ENCODE assay signal across 9 mouse cellular contexts in the genomic region with DNA sequence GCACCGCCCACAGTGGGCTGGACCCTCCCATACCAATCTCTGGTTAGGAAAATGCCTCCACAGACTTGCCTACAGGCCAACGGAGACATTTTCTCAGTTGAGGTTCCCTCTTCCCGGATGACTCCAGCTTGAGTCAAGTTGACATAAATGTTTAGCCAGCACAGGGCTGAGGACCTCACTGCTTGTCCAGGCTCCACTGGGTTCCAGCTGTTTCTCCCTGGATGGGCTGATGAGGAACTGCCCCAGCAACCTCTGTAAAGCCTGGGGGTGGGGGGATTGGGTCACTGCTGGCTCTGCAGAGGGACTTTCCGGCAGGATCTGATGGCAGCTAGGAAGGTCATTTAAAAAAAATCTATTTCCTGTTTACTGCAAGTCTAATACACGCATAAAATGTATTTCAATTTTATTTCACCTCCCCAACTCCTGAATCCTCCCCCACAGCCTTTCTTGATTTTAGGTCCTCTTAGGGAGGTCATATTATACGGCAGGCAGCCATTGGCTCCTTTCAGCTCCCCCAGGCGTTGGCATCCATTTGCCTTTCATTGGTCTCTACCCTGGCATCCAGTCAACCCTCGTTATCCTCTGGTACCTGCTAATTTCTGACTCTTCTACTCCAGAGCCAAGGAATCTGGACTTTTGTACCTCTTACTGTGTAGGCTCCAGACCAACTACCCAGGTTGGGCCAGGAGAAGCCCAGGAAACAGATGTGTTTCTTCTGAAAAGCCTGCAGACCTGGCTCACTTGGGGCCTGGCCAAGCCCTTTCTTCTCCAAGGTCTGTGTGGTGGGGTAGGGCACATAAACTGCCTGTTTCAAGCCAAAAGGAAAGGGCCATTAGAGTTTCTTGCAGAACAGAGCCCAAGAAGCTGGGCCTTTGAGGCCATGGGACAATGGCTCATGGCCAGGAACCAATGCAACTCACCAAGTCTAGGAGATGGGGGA. TPM values are rescaled to one million over a fixed set of nuclear protein-coding genes. Genes with fewer than 3 reads are reported as not detected.
DNase-seq lines count a peak whose midpoint lies in the region; ATAC-seq and TF ChIP-seq lines count a peak whose summit lies in the region.
"Had no signal": no experiment of that assay in that cellular context is flagged by ENCODE, and none has a peak within 500 bp of the region (broad histone marks: within the 10 kb centered on the region; RNA-seq: fewer than 3 reads in every experiment).

No protein-coding gene starts in this region.

- no peak overlapping the region for H3K9ac ChIP-seq in embryonic facial prominence, embryonic 14.5 days (ENCODE audit: low read depth, low read length)
- H3K9ac ChIP-seq in intestine, postnatal 0 days (ENCODE audit: low read depth, low read length): no peak overlapping the region
- H3K9ac ChIP-seq: heart, embryonic 15.5 days had no signal

- no peaks in the 10 kb centered on the region for H3K9me3 ChIP-seq in embryonic facial prominence, embryonic 14.5 days (ENCODE audit: control insufficient read depth, low read length)
- no peaks in the 10 kb centered on the region for H3K9me3 ChIP-seq in intestine, postnatal 0 days (ENCODE audit: control insufficient read depth)
- H3K9me3 ChIP-seq: heart, embryonic 15.5 days had no signal

- intact Hi-C loops in left cerebral cortex, postnatal 4 days (cut with DNase I): no loop called here
- intact Hi-C loops in left cerebral cortex, postnatal 36 days (cut with DNase I): no loop called here

- peaks cover 13% of the 10 kb centered on the region; the same call in 1 of the 2 replicates for H3K36me3 ChIP-seq in embryonic facial prominence, embryonic 14.5 days (ENCODE audit: control insufficient read depth, insufficient read depth, low read length)
- peaks cover 7% of the 10 kb centered on the region; the same call in 1 of the 2 replicates for H3K36me3 ChIP-seq in intestine, postnatal 0 days (ENCODE audit: control insufficient read depth, insufficient read depth)
- H3K36me3 ChIP-seq: heart, embryonic 15.5 days had no signal

- TF ChIP-seq CTCF in intestine, postnatal 0 days (IDR thresholded peaks at IDR 0.05; ENCODE audit: low read depth): no peak

- no peak overlapping the region for H3K4me3 ChIP-seq in embryonic facial prominence, embryonic 14.5 days (ENCODE audit: low read depth, low read length)
- H3K4me3 ChIP-seq in intestine, postnatal 0 days (ENCODE audit: low read depth, low read length): no peak overlapping the region
- H3K4me3 ChIP-seq: heart, embryonic 15.5 days had no signal

- no peaks in the 10 kb centered on the region for H3K27me3 ChIP-seq in embryonic facial prominence, embryonic 14.5 days (replicated peaks; ENCODE audit: control insufficient read depth, insufficient read depth, low read length)
- H3K27me3 ChIP-seq in intestine, postnatal 0 days (replicated peaks; ENCODE audit: control insufficient read depth, insufficient read depth, low read length): no peaks in the 10 kb centered on the region
- H3K27me3 ChIP-seq: heart, embryonic 15.5 days had no signal

- 0 out of 2 replicates have a peak overlapping the region, but pooled peaks have one; percentile 33 for H3K27ac ChIP-seq in embryonic facial prominence, embryonic 14.5 days (replicated peaks; ENCODE audit: low read depth, low read length)
- 0 out of 2 replicates have a peak overlapping the region, but pooled peaks have one; percentile 28 for H3K27ac ChIP-seq in intestine, postnatal 0 days (ENCODE audit: low read depth, low read length)
- H3K27ac ChIP-seq: heart, embryonic 15.5 days; macrophage had no signal

- no peaks in the 10 kb centered on the region for H3K4me1 ChIP-seq in embryonic facial prominence, embryonic 14.5 days (ENCODE audit: control insufficient read depth, insufficient read depth, low read length)
- no peaks in the 10 kb centered on the region for H3K4me1 ChIP-seq in intestine, postnatal 0 days (replicated peaks; ENCODE audit: control insufficient read depth, insufficient read depth, low read length)
- H3K4me1 ChIP-seq: heart, embryonic 15.5 days had no signal

- peak; percentile 52 for DNase-seq in left cerebral cortex, postnatal 4 days
- DNase-seq in left cerebral cortex, postnatal 36 days (ENCODE audit: low spot score in 2 of 2): no peak
- DNase-seq in embryonic facial prominence, embryonic 14.5 days (ENCODE audit: low spot score): no peak
- DNase-seq in lung, postnatal 36 days: peak; percentile 31
- DNase-seq in right cerebral cortex, adult 2 months (ENCODE audit: low spot score in 2 of 2): no peak
- DNase-seq in spleen, postnatal 4 days (ENCODE audit: low spot score in 2 of 2): no peak

- peak; percentile 45; the same call in 1 of the 2 replicates for ATAC-seq in embryonic facial prominence, embryonic 14.5 days (ENCODE audit: low read depth)
- no peak for ATAC-seq in intestine, postnatal 0 days

- no peak overlapping the region for H3K4me2 ChIP-seq in embryonic facial prominence, embryonic 14.5 days (ENCODE audit: low read depth, low read length)
- no peak overlapping the region for H3K4me2 ChIP-seq in intestine, postnatal 0 days (replicated peaks; ENCODE audit: low read depth)
- H3K4me2 ChIP-seq: heart, embryonic 15.5 days had no signal

- WGBS in embryonic facial prominence, embryonic 14.5 days: 82% methylated on average over 8 of the region's 8 CpGs
- 71% methylated on average over 8 of the region's 8 CpGs for WGBS in intestine, postnatal 0 days

RNA-seq across cellular contexts. Expression of a gene that starts 42.4 kb away (rescaled TPM):
- total RNA-seq in left cerebral cortex, postnatal 4 days (2021): 1 to 10 TPM; 3.1 to 3.9 TPM
- 1 to 10 TPM; 3.4 to 4.1 TPM for total RNA-seq in left cerebral cortex, postnatal 36 days (2021)
- polyA plus RNA-seq in embryonic facial prominence, embryonic 14.5 days (2014; fragmentation: Nextera tagmentation; extraction: Ambion mirVana): 2.3 and 2.4 TPM in 2 replicates
- polyA plus RNA-seq in intestine, postnatal 0 days (2015; fragmentation: Nextera tagmentation; extraction: Ambion mirVana): 8.1 and 8.6 TPM in 2 replicates

RNA-seq across cellular contexts. Expression of a gene that starts 56.1 kb away (rescaled TPM):
- total RNA-seq in left cerebral cortex, postnatal 4 days (2021): 10 to 100 TPM; 27.9 to 30.2 TPM
- total RNA-seq in left cerebral cortex, postnatal 36 days (2021): 10 to 100 TPM; 18.9 to 22.3 TPM
- 57.0 and 63.3 TPM in 2 replicates for polyA plus RNA-seq in embryonic facial prominence, embryonic 14.5 days (2014; fragmentation: Nextera tagmentation; extraction: Ambion mirVana)
- 119 and 124 TPM in 2 replicates for polyA plus RNA-seq in intestine, postnatal 0 days (2015; fragmentation: Nextera tagmentation; extraction: Ambion mirVana)

Comparison
In these comparisons a context has a peak if more than half of its experiments do, and no peak if none do; other contexts are left out.
1. DNase-seq: peak in left cerebral cortex, postnatal 4 days (single experiment) and lung, postnatal 36 days (single experiment); none in left cerebral cortex, postnatal 36 days (0 of 2), embryonic facial prominence, embryonic 14.5 days (single experiment), right cerebral cortex, adult 2 months (0 of 2) and spleen, postnatal 4 days (0 of 2).